Mouse (Mus musculus) cerebellum, adult 2 months (tissue): ENCODE results near the gene Hnf4a.

Experiments
- CTCF ChIP-seq: fragments of 200-500 bp; IDR thresholded peaks from 2 replicates; pipeline ENCODE4 v1.5.1; 2011; ENCODE audit warnings: low read depth, mild to moderate bottlenecking, control low read depth, low read length, moderate library complexity, borderline replicate concordance; ENCODE audit not compliant: insufficient read depth
- POLR2A ChIP-seq: fragments of 200-500 bp; IDR thresholded peaks from 2 replicates; pipeline ENCODE4 v1.6.1; 2011; ENCODE audit warnings: low read length, control low read depth, borderline replicate concordance; ENCODE audit not compliant: insufficient read depth

DNA sequence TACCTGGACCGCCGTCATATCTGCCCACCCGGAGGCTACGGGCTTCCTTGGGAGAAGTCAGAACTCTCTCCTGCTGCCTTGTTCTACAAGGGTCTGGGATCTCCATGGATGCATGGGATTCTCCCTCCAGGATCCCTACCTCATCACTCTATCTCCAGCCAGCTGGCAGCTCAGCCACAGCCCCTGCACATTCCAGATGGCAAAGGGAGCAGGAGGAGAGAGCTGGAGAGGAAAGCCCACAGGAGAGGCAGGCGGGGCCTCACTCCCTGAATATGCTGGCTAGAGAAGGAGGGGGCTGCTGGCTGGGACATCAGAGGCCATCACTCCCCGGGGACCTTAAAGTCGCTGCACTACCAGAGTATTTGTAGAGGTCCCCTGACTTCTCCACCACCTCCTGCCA, 15.3 kb upstream of the Hnf4a start:
- TF ChIP-seq POLR2A (no peak), CTCF (no peak)
